Mouse (Mus musculus): ENCODE results near the gene Shisa3.

DNA sequence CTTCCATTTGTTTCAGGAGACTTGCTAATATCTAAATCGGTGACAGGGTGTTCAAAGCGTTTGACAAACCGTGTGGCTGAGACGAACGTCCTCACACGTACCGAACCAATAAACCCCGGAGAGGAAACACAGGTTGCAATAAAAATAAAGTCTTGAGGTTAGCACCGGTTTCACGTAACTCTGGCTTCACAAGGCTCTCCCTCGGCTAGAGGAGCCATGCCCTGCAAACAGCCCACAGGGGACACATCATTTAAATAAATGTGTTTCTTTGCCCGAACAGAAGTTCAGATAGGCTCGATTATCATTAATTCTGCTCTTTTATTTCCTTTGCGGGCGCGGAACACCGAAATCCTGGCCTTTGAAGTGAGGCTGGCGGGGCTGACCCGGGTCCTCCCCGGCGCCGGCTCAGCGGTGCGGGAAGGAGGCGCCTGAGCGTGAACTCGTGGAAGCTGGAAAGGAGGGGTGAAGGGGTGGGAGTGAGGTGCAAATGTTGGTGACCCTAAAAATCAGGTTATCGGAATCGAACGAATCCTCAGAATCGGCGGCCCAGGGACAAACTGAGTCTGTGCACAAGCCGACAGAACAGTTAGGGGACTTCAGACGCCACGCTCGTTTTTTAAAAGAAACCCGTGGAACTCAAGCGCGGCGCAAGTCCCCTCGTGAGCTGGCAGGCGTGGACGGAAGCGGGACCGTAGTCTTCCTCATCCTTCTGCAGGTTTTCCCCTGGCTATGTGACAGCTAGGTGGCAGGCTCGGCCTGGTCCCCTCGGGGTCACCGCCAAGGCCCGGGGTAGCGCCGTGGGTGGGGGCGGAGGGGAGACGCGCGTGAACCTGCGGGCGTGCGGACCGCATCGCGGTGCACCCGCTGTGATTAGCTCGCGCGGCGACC is 522 bp upstream of the Shisa3 start:
- TF ChIP-seq POLR2A (IDR thresholded peaks at IDR 0.05; ENCODE audit: control insufficient read depth, extremely low read depth, insufficient read depth, low read length, poor library complexity) (no peak), CTCF (IDR thresholded peaks at IDR 0.05; ENCODE audit: borderline replicate concordance, control insufficient read depth, extremely low read depth, insufficient read depth, low read length, poor library complexity) (no peak)

All from thymus, adult 2 months (tissue).